Mouse (Mus musculus): ENCODE measurements around the gene Atp6v0e. TPM values are rescaled to one million over a fixed set of nuclear protein-coding genes. Genes with fewer than 3 reads are reported as not detected.

Gene Atp6v0e
- polyA plus RNA-seq (2014; fragmentation: Nextera tagmentation; extraction: Ambion mirVana): 216 and 217 TPM in 2 replicates

GRCm38 (mm10) chr17:26662978-26663683 is at the start of gene Atp6v0e:
Atp6v0e (plus strand) TSS chr17:26663231.
- Histone ChIP-seq H3K4me1 (replicated peaks; ENCODE audit: control insufficient read depth, insufficient read depth, low read length) (no peaks in the 10 kb centered on the region; the same call in 1 of the 2 replicates), H3K9me3 (ENCODE audit: control insufficient read depth, low read length) (no peaks in the 10 kb centered on the region), H3K27me3 (replicated peaks; ENCODE audit: control insufficient read depth, insufficient read depth, low read length) (no peaks in the 10 kb centered on the region), H3K9ac (ENCODE audit: low read length) (peak within 1 kb of the TSS; percentile 50), H3K27ac (ENCODE audit: low read depth) (no peak within 1 kb of the TSS), H3K36me3 (ENCODE audit: control insufficient read depth, insufficient read depth, low read length) (no peaks in the 10 kb centered on the region), H3K4me2 (ENCODE audit: low read length) (peak within 1 kb of the TSS; percentile 85), H3K4me3 (ENCODE audit: low read depth, low read length) (peak within 1 kb of the TSS; percentile 72)
- peak; percentile 97 for DNase-seq (ENCODE audit: low spot score)
- 2% methylated on average over 28 of the region's 28 CpGs for WGBS
- ATAC-seq (replicated peaks; ENCODE audit: low FRiP score, low TSS enrichment, low read depth): peak; percentile 72

DNA sequence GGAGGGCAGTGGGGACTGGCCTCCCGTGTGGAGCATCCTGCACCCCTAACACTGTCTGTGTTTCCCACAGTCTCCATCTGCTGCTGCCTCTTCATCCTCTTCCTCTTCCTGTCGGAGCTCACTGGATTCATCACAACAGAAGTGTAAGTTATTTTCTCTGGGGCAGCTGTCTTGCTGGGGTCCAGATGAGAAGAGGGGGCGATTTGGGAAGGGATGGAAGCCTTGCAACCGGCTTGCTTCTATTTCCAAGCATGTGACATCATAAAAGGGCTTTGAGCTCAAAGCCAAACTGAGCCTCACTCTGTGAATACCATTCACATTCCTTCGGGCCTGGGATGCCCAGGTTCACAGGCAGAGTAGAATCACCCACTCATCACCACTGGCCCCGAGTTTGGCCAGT is 48.7 kb upstream of the Atp6v0e start:
- no peaks in the 10 kb centered on the region for H3K27me3 ChIP-seq (replicated peaks; ENCODE audit: control insufficient read depth, insufficient read depth, low read length)
- DNase-seq (ENCODE audit: low spot score) (no peak), ATAC-seq (replicated peaks; ENCODE audit: low FRiP score, low TSS enrichment, low read depth) (no peak)
- no peaks in the 10 kb centered on the region for H3K4me1 ChIP-seq (replicated peaks; ENCODE audit: control insufficient read depth, insufficient read depth, low read length)
- no peak overlapping the region for H3K9ac ChIP-seq (ENCODE audit: low read length)
- H3K4me2 ChIP-seq (ENCODE audit: low read length): no peak overlapping the region
- H3K9me3 ChIP-seq (ENCODE audit: control insufficient read depth, low read length): no peaks in the 10 kb centered on the region
- H3K27ac ChIP-seq (ENCODE audit: low read depth): no peak overlapping the region
- peaks cover 67% of the 10 kb centered on the region for H3K36me3 ChIP-seq (ENCODE audit: control insufficient read depth, insufficient read depth, low read length)
- no peak overlapping the region for H3K4me3 ChIP-seq (ENCODE audit: low read depth, low read length)
- 80% methylated on average over 6 of the region's 6 CpGs for WGBS

DNA sequence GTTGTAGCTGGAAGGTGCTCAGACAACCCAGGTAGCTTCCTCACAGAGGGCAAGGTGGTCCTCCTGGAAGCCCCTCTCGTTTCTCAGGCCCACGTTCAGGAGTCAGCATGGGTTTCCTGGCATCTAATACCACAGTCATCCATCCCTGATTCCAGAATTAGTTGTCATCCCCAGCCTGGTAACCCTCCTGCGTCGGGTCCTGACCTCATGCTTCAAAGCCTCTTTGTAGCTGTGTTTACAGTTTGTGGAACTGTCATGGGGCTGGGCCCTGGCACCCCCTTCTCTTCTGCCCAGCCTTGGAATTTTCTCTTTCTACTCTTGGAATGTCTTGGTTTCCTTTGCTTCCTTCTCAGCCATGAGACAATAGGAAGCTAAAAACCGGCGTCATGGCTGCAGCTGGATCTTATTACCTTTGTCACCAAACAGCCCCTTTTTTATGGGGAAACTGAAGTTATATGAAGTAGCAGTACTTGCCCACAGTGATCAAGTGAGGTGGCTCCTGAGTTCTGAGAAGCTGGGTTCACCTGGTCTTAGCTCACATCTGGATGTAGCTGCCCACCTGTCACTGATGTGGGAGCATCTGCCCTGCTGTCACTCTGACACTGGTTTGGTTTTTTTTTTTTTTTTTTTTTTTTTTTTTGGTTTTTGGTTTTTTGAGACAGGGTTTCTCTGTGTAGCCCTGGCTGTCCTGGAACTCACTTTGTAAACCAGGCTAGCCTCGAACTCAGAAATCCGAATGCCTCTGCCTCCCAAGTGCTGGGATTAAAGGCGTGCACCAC is 48.1 kb upstream of the Atp6v0e start:
- 81% methylated on average over 9 of the region's 9 CpGs for WGBS
- DNase-seq (ENCODE audit: low spot score): no peak
- Histone ChIP-seq H3K27ac (ENCODE audit: low read depth) (no peak overlapping the region), H3K4me3 (ENCODE audit: low read depth, low read length) (no peak overlapping the region), H3K9me3 (ENCODE audit: control insufficient read depth, low read length) (no peaks in the 10 kb centered on the region), H3K36me3 (ENCODE audit: control insufficient read depth, insufficient read depth, low read length) (peaks cover 64% of the 10 kb centered on the region), H3K4me2 (ENCODE audit: low read length) (no peak overlapping the region), H3K4me1 (replicated peaks; ENCODE audit: control insufficient read depth, insufficient read depth, low read length) (no peaks in the 10 kb centered on the region), H3K27me3 (replicated peaks; ENCODE audit: control insufficient read depth, insufficient read depth, low read length) (no peaks in the 10 kb centered on the region), H3K9ac (ENCODE audit: low read length) (no peak overlapping the region)
- no peak for ATAC-seq (replicated peaks; ENCODE audit: low FRiP score, low TSS enrichment, low read depth)

DNA sequence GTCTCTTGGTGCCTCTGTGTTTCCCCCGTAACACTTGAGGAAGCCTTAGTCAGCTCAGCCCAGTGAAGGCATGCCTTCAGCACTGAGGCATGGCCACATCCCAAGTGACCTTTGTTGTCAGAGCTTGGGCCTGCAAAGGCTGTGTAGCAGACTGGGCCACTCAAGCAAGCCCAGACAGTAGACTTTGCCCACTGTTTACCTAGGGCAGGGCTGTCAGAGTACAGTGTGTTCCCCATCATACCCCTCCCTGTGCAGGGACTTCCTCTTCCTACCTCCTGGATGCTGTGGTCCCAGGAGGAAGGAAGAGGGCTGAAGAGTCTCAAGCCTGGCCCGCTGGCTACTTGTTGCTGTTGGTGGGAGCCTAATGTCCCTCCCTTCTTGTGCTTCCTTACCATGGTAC is 46.3 kb upstream of the Atp6v0e start:
- H3K4me2 ChIP-seq (ENCODE audit: low read length): no peak overlapping the region
- 77% methylated on average over 2 of the region's 2 CpGs for WGBS
- H3K27me3 ChIP-seq (replicated peaks; ENCODE audit: control insufficient read depth, insufficient read depth, low read length): no peaks in the 10 kb centered on the region
- DNase-seq (ENCODE audit: low spot score): no peak
- H3K9me3 ChIP-seq (ENCODE audit: control insufficient read depth, low read length): no peaks in the 10 kb centered on the region
- ATAC-seq (replicated peaks; ENCODE audit: low FRiP score, low TSS enrichment, low read depth): peak; percentile 90
- 0 out of 2 replicates have a peak, but pooled peaks cover 2% of the 10 kb centered on the region for H3K4me1 ChIP-seq (replicated peaks; ENCODE audit: control insufficient read depth, insufficient read depth, low read length)
- H3K36me3 ChIP-seq (ENCODE audit: control insufficient read depth, insufficient read depth, low read length): peaks cover 61% of the 10 kb centered on the region
- H3K9ac ChIP-seq (ENCODE audit: low read length): no peak overlapping the region
- no peak overlapping the region for H3K4me3 ChIP-seq (ENCODE audit: low read depth, low read length)
- no peak overlapping the region for H3K27ac ChIP-seq (ENCODE audit: low read depth)

DNA sequence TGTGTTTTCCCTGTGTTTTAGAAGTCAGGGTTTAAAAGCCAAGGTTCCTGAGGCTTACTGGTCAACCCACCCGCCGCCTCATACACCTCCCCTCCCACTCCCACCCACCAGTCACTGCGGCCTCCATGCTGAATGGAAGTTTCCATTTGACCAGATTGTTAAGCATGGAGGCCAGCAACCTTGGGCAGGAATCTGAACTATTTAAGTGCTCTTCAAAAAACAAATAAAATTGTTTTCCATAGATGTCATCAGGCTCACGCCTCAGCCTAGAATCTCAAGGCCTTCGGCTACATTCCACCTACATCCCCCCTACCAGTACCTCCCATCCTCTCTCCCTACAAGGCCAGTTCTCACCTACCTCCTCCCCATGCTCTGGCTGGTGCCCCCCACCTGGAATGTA is 44.5 kb upstream of the Atp6v0e start:
- 87% methylated on average over 5 of the region's 5 CpGs for WGBS
- H3K4me2 ChIP-seq (ENCODE audit: low read length): no peak overlapping the region
- ATAC-seq (replicated peaks; ENCODE audit: low FRiP score, low TSS enrichment, low read depth): no peak
- no peaks in the 10 kb centered on the region for H3K9me3 ChIP-seq (ENCODE audit: control insufficient read depth, low read length)
- H3K4me1 ChIP-seq (replicated peaks; ENCODE audit: control insufficient read depth, insufficient read depth, low read length): 0 out of 2 replicates have a peak, but pooled peaks cover 2% of the 10 kb centered on the region
- H3K36me3 ChIP-seq (ENCODE audit: control insufficient read depth, insufficient read depth, low read length): peaks cover 58% of the 10 kb centered on the region
- H3K27me3 ChIP-seq (replicated peaks; ENCODE audit: control insufficient read depth, insufficient read depth, low read length): no peaks in the 10 kb centered on the region
- no peak for DNase-seq (ENCODE audit: low spot score)
- H3K4me3 ChIP-seq (ENCODE audit: low read depth, low read length): no peak overlapping the region
- H3K27ac ChIP-seq (ENCODE audit: low read depth): no peak overlapping the region
- H3K9ac ChIP-seq (ENCODE audit: low read length): no peak overlapping the region

DNA sequence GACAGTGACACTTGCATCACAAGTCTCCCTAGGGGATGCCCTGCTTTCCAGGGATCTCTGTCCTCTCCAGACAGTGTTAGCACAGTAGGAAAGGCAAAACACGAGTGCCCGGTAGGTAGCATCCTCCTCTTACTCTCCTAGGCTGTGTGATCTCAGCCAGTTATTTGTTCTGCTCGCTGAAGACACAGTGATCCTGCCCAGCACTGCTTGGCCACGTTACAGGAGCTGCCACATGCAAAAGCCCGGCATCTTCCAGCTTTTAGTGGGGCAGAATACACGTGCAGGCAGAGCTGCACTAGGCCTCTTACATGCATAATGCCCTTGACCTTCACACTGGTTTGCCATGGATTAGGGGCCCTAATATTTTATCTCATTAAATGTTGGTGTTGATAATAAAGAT is 43.5 kb upstream of the Atp6v0e start:
- 88% methylated on average over 6 of the region's 6 CpGs for WGBS
- no peak overlapping the region for H3K4me2 ChIP-seq (ENCODE audit: low read length)
- H3K9me3 ChIP-seq (ENCODE audit: control insufficient read depth, low read length): no peaks in the 10 kb centered on the region
- no peak overlapping the region for H3K9ac ChIP-seq (ENCODE audit: low read length)
- peaks cover 61% of the 10 kb centered on the region for H3K36me3 ChIP-seq (ENCODE audit: control insufficient read depth, insufficient read depth, low read length)
- DNase-seq (ENCODE audit: low spot score) (no peak), ATAC-seq (replicated peaks; ENCODE audit: low FRiP score, low TSS enrichment, low read depth) (no peak)
- H3K27ac ChIP-seq (ENCODE audit: low read depth): no peak overlapping the region
- H3K27me3 ChIP-seq (replicated peaks; ENCODE audit: control insufficient read depth, insufficient read depth, low read length): no peaks in the 10 kb centered on the region
- 0 out of 2 replicates have a peak, but pooled peaks cover 2% of the 10 kb centered on the region for H3K4me1 ChIP-seq (replicated peaks; ENCODE audit: control insufficient read depth, insufficient read depth, low read length)
- H3K4me3 ChIP-seq (ENCODE audit: low read depth, low read length): no peak overlapping the region

GRCm38 (mm10) chr17:26620292-26620691 is 42.7 kb upstream of the Atp6v0e start:
- Histone ChIP-seq H3K9me3 (ENCODE audit: control insufficient read depth, low read length) (no peaks in the 10 kb centered on the region), H3K27me3 (replicated peaks; ENCODE audit: control insufficient read depth, insufficient read depth, low read length) (no peaks in the 10 kb centered on the region), H3K27ac (ENCODE audit: low read depth) (no peak overlapping the region), H3K4me1 (replicated peaks; ENCODE audit: control insufficient read depth, insufficient read depth, low read length) (0 out of 2 replicates have a peak, but pooled peaks cover 2% of the 10 kb centered on the region), H3K36me3 (ENCODE audit: control insufficient read depth, insufficient read depth, low read length) (peaks cover 63% of the 10 kb centered on the region), H3K4me3 (ENCODE audit: low read depth, low read length) (no peak overlapping the region), H3K9ac (ENCODE audit: low read length) (no peak overlapping the region), H3K4me2 (ENCODE audit: low read length) (no peak overlapping the region)
- no peak for ATAC-seq (replicated peaks; ENCODE audit: low FRiP score, low TSS enrichment, low read depth)
- DNase-seq (ENCODE audit: low spot score): no peak
- WGBS: 92% methylated on average over 6 of the region's 6 CpGs

DNA sequence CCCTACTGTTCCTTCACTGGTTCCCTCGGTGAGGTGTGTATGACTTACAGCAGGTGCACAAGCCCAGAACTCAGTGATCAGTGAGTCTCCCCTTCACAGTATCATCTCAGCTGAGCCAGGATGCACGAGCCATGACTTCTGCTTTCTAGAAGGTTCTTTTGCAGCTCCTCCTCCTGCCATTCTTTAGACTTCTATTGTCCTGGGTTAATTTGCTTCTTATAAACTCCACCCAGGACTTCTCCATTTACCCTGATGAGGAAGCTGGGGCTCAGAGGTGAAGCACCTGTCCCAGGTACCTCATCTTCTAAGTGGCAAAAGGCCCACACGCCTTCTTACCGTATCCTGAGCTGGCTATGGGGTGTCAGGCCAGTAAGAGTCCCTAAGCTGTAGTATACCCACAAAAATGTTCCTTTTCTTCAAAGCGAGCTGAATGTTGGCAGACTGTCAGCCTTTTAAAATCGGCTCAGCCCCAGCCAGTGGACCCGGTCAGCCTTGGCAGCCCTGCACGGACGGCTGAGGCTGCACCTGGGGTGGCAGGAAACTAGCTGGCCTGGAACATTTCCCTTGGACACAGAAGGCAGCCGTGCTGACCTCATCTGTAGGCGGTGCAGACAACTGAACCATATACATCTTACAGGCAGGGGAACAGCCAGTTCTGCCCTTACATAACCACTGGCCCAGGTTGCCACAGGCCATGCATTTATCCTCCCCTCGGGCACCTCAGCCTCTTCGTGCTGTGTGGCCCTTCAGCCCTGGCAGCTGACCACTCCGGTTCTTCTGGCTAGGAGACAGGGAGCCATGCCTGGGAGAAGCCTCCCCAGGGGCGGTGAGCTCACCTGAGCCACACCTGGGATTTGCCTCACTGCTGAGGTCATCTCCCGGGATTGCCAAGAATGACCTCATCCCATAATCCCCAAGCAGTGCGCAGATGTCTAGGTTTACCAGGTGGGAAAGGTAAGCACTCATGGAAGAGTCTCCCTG is 42.0 kb upstream of the Atp6v0e start:
- Histone ChIP-seq H3K4me3 (ENCODE audit: low read depth, low read length) (no peak overlapping the region), H3K27me3 (replicated peaks; ENCODE audit: control insufficient read depth, insufficient read depth, low read length) (no peaks in the 10 kb centered on the region), H3K9me3 (ENCODE audit: control insufficient read depth, low read length) (no peaks in the 10 kb centered on the region), H3K36me3 (ENCODE audit: control insufficient read depth, insufficient read depth, low read length) (peaks cover 63% of the 10 kb centered on the region), H3K9ac (ENCODE audit: low read length) (no peak overlapping the region), H3K4me1 (replicated peaks; ENCODE audit: control insufficient read depth, insufficient read depth, low read length) (0 out of 2 replicates have a peak, but pooled peaks cover 2% of the 10 kb centered on the region), H3K4me2 (ENCODE audit: low read length) (no peak overlapping the region), H3K27ac (ENCODE audit: low read depth) (0 out of 2 replicates have a peak overlapping the region, but pooled peaks have one; percentile 18)
- DNase-seq (ENCODE audit: low spot score): no peak
- no peak for ATAC-seq (replicated peaks; ENCODE audit: low FRiP score, low TSS enrichment, low read depth)
- WGBS: 87% methylated on average over 17 of the region's 17 CpGs
